ENCODE assay signal across 8 mouse cellular contexts in genomic region chr7:116308632-116308991, GRCm38 (mm10). TPM values are rescaled to one million over a fixed set of nuclear protein-coding genes. Genes with fewer than 3 reads are reported as not detected.
DNase-seq lines count a peak whose midpoint lies in the region; ATAC-seq and TF ChIP-seq lines count a peak whose summit lies in the region.

No protein-coding gene starts in this region.

- H3K36me3 ChIP-seq in heart, embryonic 12.5 days, result no peaks in the 10 kb centered on the region
- H3K36me3 ChIP-seq in liver, embryonic 15.5 days (replicated peaks), result no peaks in the 10 kb centered on the region
- no peaks in the 10 kb centered on the region for H3K36me3 ChIP-seq in thymus, adult 2 months (ENCODE audit: control insufficient read depth, insufficient read depth, low read length)

- ATAC-seq in heart, embryonic 12.5 days (ENCODE audit: insufficient number of reproducible peaks, low FRiP score), result peak; percentile 12; the same call in 1 of the 2 replicates
- ATAC-seq in liver, embryonic 15.5 days (ENCODE audit: insufficient read depth), result peak; percentile 9; the same call in 1 of the 2 replicates

- no peak for DNase-seq in heart, adult 18-20 months
- peak; percentile 53 for DNase-seq in induced T-regulatory cell, adult 2 months (ENCODE audit: low read depth)
- DNase-seq in thymus, adult 2 months, result peak; percentile 40
- no peak for DNase-seq in layer of hippocampus, adult 18-20 months (ENCODE audit: low spot score in 2 of 2)
- DNase-seq in right cerebral cortex, postnatal 4 days, result no peak

- WGBS in heart, embryonic 12.5 days, result 1% methylated on average over 16 of the region's 16 CpGs
- 2% methylated on average over 16 of the region's 16 CpGs for WGBS in liver, embryonic 15.5 days (ENCODE audit: insufficient replicate concordance)
- 3% methylated on average over 16 of the region's 16 CpGs for WGBS in thymus, adult 2 months

- peaks cover 16% of the 10 kb centered on the region for H3K4me1 ChIP-seq in heart, embryonic 12.5 days (replicated peaks)
- H3K4me1 ChIP-seq in cortical plate, adult 2 months (ENCODE audit: control insufficient read depth, insufficient read depth, low read length), result no peaks in the 10 kb centered on the region
- peaks cover 27% of the 10 kb centered on the region for H3K4me1 ChIP-seq in liver, embryonic 15.5 days (replicated peaks)
- peaks cover 20% of the 10 kb centered on the region for H3K4me1 ChIP-seq in thymus, adult 2 months (replicated peaks; ENCODE audit: control insufficient read depth, insufficient read depth, low read length)

- no peak for TF ChIP-seq POLR2A in cortical plate, adult 2 months (IDR thresholded peaks at IDR 0.05; ENCODE audit: extremely low read depth, insufficient read depth, low read length)
- no peak for TF ChIP-seq POLR2A in thymus, adult 2 months (IDR thresholded peaks at IDR 0.05; ENCODE audit: control insufficient read depth, extremely low read depth, insufficient read depth, low read length, poor library complexity)

- peak overlapping the region; percentile 53; the same call in 1 of the 2 replicates for H3K9ac ChIP-seq in heart, embryonic 12.5 days
- H3K9ac ChIP-seq in liver, embryonic 15.5 days, result peak overlapping the region; percentile 40; the same call in 1 of the 2 replicates

- peaks cover 9% of the 10 kb centered on the region for H3K27me3 ChIP-seq in heart, embryonic 12.5 days (replicated peaks)
- H3K27me3 ChIP-seq in liver, embryonic 15.5 days, result peaks cover 40% of the 10 kb centered on the region
- H3K27me3 ChIP-seq in thymus, adult 2 months (ENCODE audit: control insufficient read depth, insufficient read depth, low read length), result peaks cover 6% of the 10 kb centered on the region; the same call in 1 of the 2 replicates

- H3K9me3 ChIP-seq in heart, embryonic 12.5 days (replicated peaks), result no peaks in the 10 kb centered on the region
- no peaks in the 10 kb centered on the region for H3K9me3 ChIP-seq in liver, embryonic 15.5 days (replicated peaks)

- H3K4me2 ChIP-seq in heart, embryonic 12.5 days, result peak overlapping the region; percentile 91
- peak overlapping the region; percentile 92 for H3K4me2 ChIP-seq in liver, embryonic 15.5 days

- TF ChIP-seq CTCF in cortical plate, adult 2 months (IDR thresholded peaks at IDR 0.05; ENCODE audit: extremely low read depth, insufficient read depth, low read length), result no peak
- TF ChIP-seq CTCF in thymus, adult 2 months (IDR thresholded peaks at IDR 0.05; ENCODE audit: borderline replicate concordance, control insufficient read depth, extremely low read depth, insufficient read depth, low read length, poor library complexity), result no peak

- H3K27ac ChIP-seq in heart, embryonic 12.5 days (ENCODE audit: poor library complexity, severe bottlenecking), result no peak overlapping the region
- H3K27ac ChIP-seq in cortical plate, adult 2 months (ENCODE audit: insufficient read depth, low read length), result no peak overlapping the region
- no peak overlapping the region for H3K27ac ChIP-seq in liver, embryonic 15.5 days (replicated peaks)
- H3K27ac ChIP-seq in thymus, adult 2 months (ENCODE audit: control insufficient read depth, insufficient read depth, low read length), result no peak overlapping the region

- H3K4me3 ChIP-seq in heart, embryonic 12.5 days, result peak overlapping the region; percentile 70
- H3K4me3 ChIP-seq in cortical plate, adult 2 months (ENCODE audit: insufficient read depth, low read length), result peak overlapping the region; percentile 12
- peak overlapping the region; percentile 66 for H3K4me3 ChIP-seq in liver, embryonic 15.5 days (replicated peaks)
- peak overlapping the region; percentile 98 for H3K4me3 ChIP-seq in thymus, adult 2 months (ENCODE audit: control insufficient read depth, insufficient read depth, low read length)

RNA-seq across cellular contexts. Expression of gene Plekha7, which starts 0.4 kb away (rescaled TPM):
- polyA plus RNA-seq in heart, embryonic 12.5 days (2016; fragmentation: Nextera tagmentation; extraction: Ambion mirVana), result 55.9 and 59.7 TPM in 2 replicates
- total RNA-seq in heart, adult 18-20 months (2021), result 1 to 10 TPM; 5.1 to 5.3 TPM
- 25.5 and 31.7 TPM in 2 replicates for polyA plus RNA-seq in cortical plate, adult 2 months (2012; rRNA removed)
- 3.4 and 3.7 TPM in 2 replicates for polyA plus RNA-seq in liver, embryonic 15.5 days (2015; fragmentation: Nextera tagmentation; extraction: Ambion mirVana)
- 24.4 and 26.9 TPM in 2 replicates for polyA plus RNA-seq in thymus, adult 2 months (2012; rRNA removed)
- 10 to 100 TPM; 19.1 to 20.2 TPM for total RNA-seq in layer of hippocampus, adult 18-20 months (2021)

RNA-seq across cellular contexts. Expression of gene Rps13, which starts 25.4 kb away (rescaled TPM):
- polyA plus RNA-seq in heart, embryonic 12.5 days (2016; fragmentation: Nextera tagmentation; extraction: Ambion mirVana), result 574 and 581 TPM in 2 replicates
- 100 to 1,000 TPM; 410 to 411 TPM for total RNA-seq in heart, adult 18-20 months (2021)
- polyA plus RNA-seq in cortical plate, adult 2 months (2012; rRNA removed), result 462 and 464 TPM in 2 replicates
- 411 and 421 TPM in 2 replicates for polyA plus RNA-seq in liver, embryonic 15.5 days (2015; fragmentation: Nextera tagmentation; extraction: Ambion mirVana)
- 160 and 185 TPM in 2 replicates for polyA plus RNA-seq in thymus, adult 2 months (2012; rRNA removed)
- total RNA-seq in layer of hippocampus, adult 18-20 months (2021), result 100 to 1,000 TPM; 220 to 237 TPM

Comparison
In these comparisons a context has a peak if more than half of its experiments do, and no peak if none do; other contexts are left out.
1. H3K4me3 ChIP-seq: peak in every context shown above with its lines; median percentile 98 in thymus, adult 2 months; 70 in heart, embryonic 12.5 days; 66 in liver, embryonic 15.5 days; 12 in cortical plate, adult 2 months.
2. DNase-seq: peak in induced T-regulatory cell, adult 2 months (single experiment) and thymus, adult 2 months (single experiment); none in heart, adult 18-20 months (0 of 2), layer of hippocampus, adult 18-20 months (0 of 2) and right cerebral cortex, postnatal 4 days (single experiment).